ENCODE assay signal across 8 mouse cellular contexts in the genomic region with DNA sequence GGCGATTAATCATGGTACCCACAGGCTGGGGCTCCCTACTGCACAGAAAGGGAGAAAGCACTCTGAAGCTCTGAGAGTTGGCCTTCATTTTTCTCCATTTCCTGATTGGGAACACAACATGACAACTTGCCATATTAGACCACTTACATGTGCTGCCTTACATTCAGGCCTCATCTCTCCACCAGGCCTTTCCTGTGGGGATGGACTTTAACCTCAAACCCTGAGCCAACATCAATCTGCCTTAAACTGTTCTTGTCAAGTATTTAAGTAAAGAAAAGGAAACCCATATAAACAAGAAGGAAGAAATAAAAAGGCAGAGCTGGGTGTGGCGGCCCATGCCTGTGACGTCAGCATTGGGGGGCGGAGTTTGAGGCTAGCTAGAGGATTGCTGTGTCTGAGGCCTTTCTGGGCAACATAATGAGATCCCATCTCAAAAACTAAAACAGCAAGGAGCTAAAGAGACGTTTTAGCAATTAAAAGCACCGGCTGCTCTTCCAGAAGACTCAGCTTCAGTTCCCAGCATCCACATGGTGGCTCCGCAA. TPM values are rescaled to one million over a fixed set of nuclear protein-coding genes. Genes with fewer than 3 reads are reported as not detected.
A peak's percentile ranks its signal among the peaks of the same experiment; 100 is the strongest.
DNase-seq lines count a peak whose midpoint lies in the region; ATAC-seq lines count a peak whose summit lies in the region.

No protein-coding gene starts in this region.

- ATAC-seq in CD4-positive, CD25-positive, alpha-beta regulatory T cell, adult 4 months: no peak
- ATAC-seq in inflammation-experienced regulatory T-cells, adult 6 months: no peak

- peak; percentile 70 for DNase-seq in CD4-positive, CD25-positive, alpha-beta regulatory T cell, adult 2 months (ENCODE audit: low read depth, low spot score)
- peak; percentile 42 to 67 for DNase-seq in CD8-positive naive resting alpha-beta T cell, adult 2 months (ENCODE audit: low read depth in 2 of 2, low spot score in 2 of 2)
- peak; percentile 68 to 74 for DNase-seq in kidney, postnatal 4 days
- peak; percentile 29 for DNase-seq in spleen, adult 12 weeks (ENCODE audit: low spot score)
- DNase-seq in neural tube, embryonic 10.5 days (ENCODE audit: extremely low spot score, low spot score): no peak
- DNase-seq in urinary bladder, postnatal 25 days (ENCODE audit: low spot score): no peak

RNA-seq across cellular contexts. Expression of a gene that starts 5.3 kb away (rescaled TPM):
- polyA plus RNA-seq in CD4-positive, CD25-positive, alpha-beta regulatory T cell, adult 4 months (2017; shearing (Covaris generic)): 1 to 10 TPM; 1.6 to 2.3 TPM
- 1 to 10 TPM; 2.1 to 3.0 (median 2.2) TPM for polyA plus RNA-seq in inflammation-experienced regulatory T-cells, adult 6 months (2017; shearing (Covaris generic))

RNA-seq across cellular contexts. Expression of a gene that starts 31.5 kb away (rescaled TPM):
- polyA plus RNA-seq in CD4-positive, CD25-positive, alpha-beta regulatory T cell, adult 4 months (2017; shearing (Covaris generic)): under 1 TPM; 0.26 to 0.73 TPM
- polyA plus RNA-seq in inflammation-experienced regulatory T-cells, adult 6 months (2017; shearing (Covaris generic)): under 1 TPM; 0.43 to 0.69 (median 0.47) TPM

RNA-seq across cellular contexts. Expression of a gene that starts 33.2 kb away (rescaled TPM):
- 1 to 10 TPM; 7.9 to 8.2 TPM for polyA plus RNA-seq in CD4-positive, CD25-positive, alpha-beta regulatory T cell, adult 4 months (2017; shearing (Covaris generic))
- 10 to 100 TPM in 1 of 3 experiments, 1 to 10 TPM in 2; 7.0 to 21.5 (median 9.9) TPM for polyA plus RNA-seq in inflammation-experienced regulatory T-cells, adult 6 months (2017; shearing (Covaris generic))

RNA-seq across cellular contexts. Expression of a gene that starts 47.3 kb away (rescaled TPM):
- 1 to 10 TPM in 1 of 2 experiments, under 1 TPM in 1; 0.78 to 1.7 TPM for polyA plus RNA-seq in CD4-positive, CD25-positive, alpha-beta regulatory T cell, adult 4 months (2017; shearing (Covaris generic))
- polyA plus RNA-seq in inflammation-experienced regulatory T-cells, adult 6 months (2017; shearing (Covaris generic)): 1 to 10 TPM in 2 of 3 experiments, under 1 TPM in 1; 0.31 to 1.9 (median 1.6) TPM

RNA-seq across cellular contexts. Expression of a gene that starts 57.2 kb away (rescaled TPM):
- polyA plus RNA-seq in CD4-positive, CD25-positive, alpha-beta regulatory T cell, adult 4 months (2017; shearing (Covaris generic)): 10 to 100 TPM; 54.0 to 64.5 TPM
- polyA plus RNA-seq in inflammation-experienced regulatory T-cells, adult 6 months (2017; shearing (Covaris generic)): 10 to 100 TPM; 60.7 to 91.2 (median 68.4) TPM

Comparison
In these comparisons a context has a peak if more than half of its experiments do, and no peak if none do; other contexts are left out.
1. DNase-seq: peak in CD4-positive, CD25-positive, alpha-beta regulatory T cell, adult 2 months (single experiment), CD8-positive naive resting alpha-beta T cell, adult 2 months (2 of 2), kidney, postnatal 4 days (2 of 2) and spleen, adult 12 weeks (single experiment); none in neural tube, embryonic 10.5 days (single experiment) and urinary bladder, postnatal 25 days (single experiment).